Mouse (Mus musculus) kidney, postnatal 0 days (tissue): Measurements from ENCODE around the gene S1pr1. TPM values are rescaled to one million over a fixed set of nuclear protein-coding genes. Genes with fewer than 3 reads are reported as not detected.

ENCODE experiments used
- ATAC-seq: fragments of 200-750 bp; cut with Nextera tagmentation; replicated peaks from 2 replicates; pipeline ENCODE4 v1.8.0; 2017; ENCODE audit warnings: low read depth, moderate number of reproducible peaks, moderate TSS enrichment, moderate library complexity; ENCODE audit not compliant: low FRiP score
- DNase-seq: peaks from one replicate; pipeline ENCODE4 v3.0.0-alpha.2; 2016; ENCODE audit warnings: low spot score
- H3K27ac ChIP-seq: fragments of 300-500 bp; sonication (generic); 2 replicates; pipeline ENCODE4 v1.5.1; 2014; ENCODE audit warnings: mild to moderate bottlenecking
- H3K27me3 ChIP-seq: fragments of 300-500 bp; sonication (generic); 2 replicates; pipeline ENCODE4 v1.6.1; 2014; ENCODE audit warnings: low read length, mixed read lengths; ENCODE audit not compliant: insufficient read depth
- H3K36me3 ChIP-seq: fragments of 300-500 bp; sonication (generic); 2 replicates; pipeline ENCODE4 v1.6.1; 2014; ENCODE audit warnings: low read length, mixed read lengths; ENCODE audit not compliant: insufficient read depth
- H3K4me1 ChIP-seq: fragments of 300-500 bp; sonication (generic); replicated peaks from 2 replicates; pipeline ENCODE4 v1.6.1; 2014; ENCODE audit warnings: antibody characterized with exemption, low read length, mixed read lengths; ENCODE audit not compliant: insufficient read depth
- H3K4me2 ChIP-seq: fragments of 300-500 bp; sonication (generic); 2 replicates; pipeline ENCODE4 v1.6.1; 2014; ENCODE audit warnings: mild to moderate bottlenecking, low read length, moderate library complexity, mixed read lengths
- H3K4me3 ChIP-seq: fragments of 300-500 bp; sonication (generic); replicated peaks from 2 replicates; pipeline ENCODE4 v1.5.1; 2014; ENCODE audit warnings: low read depth, low read length
- H3K9ac ChIP-seq: fragments of 300-500 bp; sonication (generic); 2 replicates; pipeline ENCODE4 v1.6.1; 2014; ENCODE audit warnings: low read depth, low read length
- H3K9me3 ChIP-seq: fragments of 300-500 bp; sonication (generic); replicated peaks from 2 replicates; pipeline ENCODE4 v1.6.1; 2016; ENCODE audit warnings: low read length, inconsistent platforms, mixed read lengths
- CTCF ChIP-seq: IDR thresholded peaks from 2 replicates; pipeline ENCODE4 v1.5.1; 2016; ENCODE audit warnings: antibody characterized with exemption, low read depth, mild to moderate bottlenecking, moderate library complexity
- WGBS: fragments of 180-500 bp; shearing (Covaris S2); extraction: QIAGEN DNeasy Blood & Tissue Kit; methylation state at CpG from one replicate; pipeline ENCODE4 v1.1.7; 2014; 5-methylcytosine and 5-hydroxymethylcytosine counted together
- polyA plus RNA-seq: library from polyadenylated mRNA; unstranded; fragments of >200 nt; fragmentation: Nextera tagmentation; extraction: Ambion mirVana; gene quantifications from 2 replicates; pipeline ENCODE4 v1.2.1, GENCODE M21; 2015

S1pr1 gene
- polyA plus RNA-seq, 1 experiment from 2014 or later, result 17.8 TPM

- DNase-seq (no peak), ATAC-seq (no peak)
- Histone ChIP-seq H3K9ac (no peak overlapping the region), H3K4me2 (no peak overlapping the region), H3K4me3 (no peak overlapping the region), H3K4me1 (no peaks in the 10 kb centered on the region), H3K27me3 (no peaks in the 10 kb centered on the region), H3K27ac (no peak overlapping the region), H3K9me3 (no peaks in the 10 kb centered on the region), H3K36me3 (no peaks in the 10 kb centered on the region)
- no peak for TF ChIP-seq CTCF
- 96% methylated on average over 3 of the region's 3 CpGs for WGBS
Measured at GRCm38 (mm10) chr3:115735540-115735939, 20.7 kb upstream of the S1pr1 start.

- ATAC-seq (no peak), DNase-seq (no peak)
- Histone ChIP-seq H3K9me3 (no peaks in the 10 kb centered on the region), H3K9ac (no peak overlapping the region), H3K4me3 (no peak overlapping the region), H3K36me3 (no peaks in the 10 kb centered on the region), H3K4me1 (no peaks in the 10 kb centered on the region), H3K27me3 (no peaks in the 10 kb centered on the region), H3K27ac (no peak overlapping the region), H3K4me2 (no peak overlapping the region)
- no peak for TF ChIP-seq CTCF
- 82% methylated on average over 3 of the region's 3 CpGs for WGBS
Measured at GRCm38 (mm10) chr3:115734841-115735240, 20.0 kb upstream of the S1pr1 start.

- H3K4me1 ChIP-seq, result no peaks in the 10 kb centered on the region
- H3K9me3 ChIP-seq, result no peaks in the 10 kb centered on the region
- no peak for DNase-seq
- TF ChIP-seq CTCF, result no peak
- H3K27ac ChIP-seq, result no peak overlapping the region
- 80% methylated on average over 7 of the region's 7 CpGs for WGBS
- H3K27me3 ChIP-seq, result no peaks in the 10 kb centered on the region
- no peaks in the 10 kb centered on the region for H3K36me3 ChIP-seq
- ATAC-seq, result no peak
- H3K9ac ChIP-seq, result no peak overlapping the region
- H3K4me2 ChIP-seq, result no peak overlapping the region
- no peak overlapping the region for H3K4me3 ChIP-seq
Measured at GRCm38 (mm10) chr3:115730336-115730735, 15.5 kb upstream of the S1pr1 start.

GRCm38 (mm10) chr3:115729187-115729586 lies 14.3 kb upstream of the S1pr1 start:
- no peak for ATAC-seq
- Histone ChIP-seq H3K36me3 (no peaks in the 10 kb centered on the region), H3K27me3 (no peaks in the 10 kb centered on the region), H3K4me3 (no peak overlapping the region), H3K9ac (no peak overlapping the region), H3K4me1 (no peaks in the 10 kb centered on the region), H3K27ac (no peak overlapping the region), H3K4me2 (no peak overlapping the region), H3K9me3 (no peaks in the 10 kb centered on the region)
- no peak for DNase-seq
- TF ChIP-seq CTCF, result no peak
- 67% methylated on average over 7 of the region's 7 CpGs for WGBS

DNA sequence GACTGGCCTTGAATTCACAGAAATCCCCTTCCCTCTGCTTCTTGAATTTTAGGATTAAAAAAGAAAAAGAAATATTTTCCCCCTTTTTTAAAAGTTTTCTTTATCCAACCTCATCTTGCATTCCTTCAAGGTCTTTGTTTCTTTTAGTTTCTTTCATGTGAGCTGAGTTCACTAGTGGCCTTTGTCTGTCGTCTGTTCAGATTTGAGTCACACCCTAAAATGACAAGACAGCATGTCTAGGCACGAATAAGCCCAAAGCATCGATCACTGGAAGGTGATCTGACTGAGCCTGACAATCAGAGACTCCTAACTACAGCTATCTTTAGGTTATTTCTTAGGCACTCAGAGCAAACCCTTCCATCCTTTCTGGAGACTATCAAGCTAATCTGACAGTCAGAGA lies 13.3 kb upstream of the S1pr1 start:
- Histone ChIP-seq H3K4me1 (no peaks in the 10 kb centered on the region), H3K27ac (no peak overlapping the region), H3K4me2 (no peak overlapping the region), H3K36me3 (no peaks in the 10 kb centered on the region), H3K4me3 (no peak overlapping the region), H3K9me3 (no peaks in the 10 kb centered on the region), H3K9ac (no peak overlapping the region), H3K27me3 (no peaks in the 10 kb centered on the region)
- ATAC-seq (no peak), DNase-seq (no peak)
- 73% methylated on average over 3 of the region's 3 CpGs for WGBS
- TF ChIP-seq CTCF, result no peak

DNA sequence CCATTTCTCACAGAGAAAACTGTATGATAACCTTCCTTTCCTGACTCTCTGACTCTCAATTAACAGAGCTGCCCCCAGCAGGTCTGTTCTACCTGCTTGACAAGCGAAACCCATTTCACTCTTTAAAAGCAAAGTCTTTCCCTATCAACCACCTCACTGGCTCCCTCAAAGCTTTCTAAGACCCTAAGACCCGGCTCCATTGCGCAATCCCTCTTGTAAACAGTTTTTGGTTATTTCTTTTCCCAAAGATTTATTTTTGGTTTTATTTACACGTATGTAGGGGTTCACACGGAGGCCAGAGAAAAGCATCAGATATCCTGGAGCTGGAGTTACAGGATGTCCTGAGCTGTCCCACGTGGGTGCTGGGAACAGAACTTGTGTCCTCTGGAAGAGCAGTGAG lies 4.0 kb upstream of the S1pr1 start:
- Histone ChIP-seq H3K27ac (no peak overlapping the region), H3K36me3 (no peaks in the 10 kb centered on the region), H3K4me1 (no peaks in the 10 kb centered on the region), H3K9me3 (no peaks in the 10 kb centered on the region), H3K9ac (no peak overlapping the region), H3K4me3 (no peak overlapping the region), H3K4me2 (no peak overlapping the region), H3K27me3 (no peaks in the 10 kb centered on the region)
- WGBS, result 71% methylated on average over 6 of the region's 6 CpGs
- ATAC-seq (no peak), DNase-seq (no peak)
- no peak for TF ChIP-seq CTCF

GRCm38 (mm10) chr3:115715900-115716515 lies 1.1 kb upstream of the S1pr1 start:
- 62% methylated on average over 3 of the region's 3 CpGs for WGBS
- no peak for TF ChIP-seq CTCF
- Histone ChIP-seq H3K9me3 (no peaks in the 10 kb centered on the region), H3K36me3 (no peaks in the 10 kb centered on the region), H3K4me1 (no peaks in the 10 kb centered on the region), H3K4me3 (peak overlapping the region; percentile 63; the same call in 1 of the 2 replicates), H3K4me2 (peak overlapping the region; percentile 93; the same call in 1 of the 2 replicates), H3K9ac (no peak overlapping the region), H3K27me3 (no peaks in the 10 kb centered on the region), H3K27ac (no peak overlapping the region)
- DNase-seq, result no peak
- no peak for ATAC-seq
